Mouse (Mus musculus): ENCODE results near the gene Npat. TPM values are rescaled to one million over a fixed set of nuclear protein-coding genes. Genes with fewer than 3 reads are reported as not detected.

The Npat gene
- 17.2 and 21.2 TPM in 2 replicates for total RNA-seq (2023)

DNA sequence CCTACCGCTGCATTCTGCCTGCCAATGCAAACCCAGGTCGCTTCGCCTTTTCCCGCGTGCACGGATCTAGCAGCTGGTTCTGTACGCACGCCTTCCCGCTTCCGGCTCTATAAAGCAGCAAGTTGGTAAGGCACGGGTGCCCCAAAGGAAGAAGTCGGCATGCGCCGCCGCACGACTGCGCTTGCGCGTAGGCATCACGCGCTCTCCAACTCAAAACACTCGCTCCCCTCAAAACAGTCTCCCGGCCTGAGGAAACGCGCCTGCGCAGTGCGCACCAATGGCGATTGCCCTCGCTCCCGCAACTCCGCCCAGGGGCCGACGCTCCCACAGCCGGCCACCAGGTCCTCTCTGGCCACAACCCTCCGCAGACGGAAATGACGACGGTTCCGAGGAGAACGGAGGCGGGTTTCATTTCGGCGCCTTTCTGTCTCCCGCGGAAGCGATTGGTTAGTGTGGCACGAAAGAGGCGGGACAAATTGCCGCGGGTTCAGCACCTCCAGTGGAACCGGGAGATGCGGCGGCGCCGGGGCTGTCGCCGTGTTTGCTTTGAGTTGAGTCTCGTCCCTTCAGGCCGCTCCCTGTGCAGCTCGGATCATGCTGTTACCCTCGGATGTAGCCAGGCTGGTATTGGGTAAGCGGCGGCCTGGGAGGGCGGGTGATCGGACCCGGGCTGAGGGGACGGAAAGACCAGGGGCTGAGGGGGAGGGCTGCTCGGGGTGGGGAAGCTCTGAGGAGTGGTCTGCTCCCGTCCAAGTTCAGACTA is at the start of gene Npat, which contains the start of gene Atm:
TSS of gene Npat (plus strand) at position 490 of the 763 bp plus-strand sequence.
TSS of gene Atm (minus strand) at position 183 of the 763 bp plus-strand sequence.

DNA sequence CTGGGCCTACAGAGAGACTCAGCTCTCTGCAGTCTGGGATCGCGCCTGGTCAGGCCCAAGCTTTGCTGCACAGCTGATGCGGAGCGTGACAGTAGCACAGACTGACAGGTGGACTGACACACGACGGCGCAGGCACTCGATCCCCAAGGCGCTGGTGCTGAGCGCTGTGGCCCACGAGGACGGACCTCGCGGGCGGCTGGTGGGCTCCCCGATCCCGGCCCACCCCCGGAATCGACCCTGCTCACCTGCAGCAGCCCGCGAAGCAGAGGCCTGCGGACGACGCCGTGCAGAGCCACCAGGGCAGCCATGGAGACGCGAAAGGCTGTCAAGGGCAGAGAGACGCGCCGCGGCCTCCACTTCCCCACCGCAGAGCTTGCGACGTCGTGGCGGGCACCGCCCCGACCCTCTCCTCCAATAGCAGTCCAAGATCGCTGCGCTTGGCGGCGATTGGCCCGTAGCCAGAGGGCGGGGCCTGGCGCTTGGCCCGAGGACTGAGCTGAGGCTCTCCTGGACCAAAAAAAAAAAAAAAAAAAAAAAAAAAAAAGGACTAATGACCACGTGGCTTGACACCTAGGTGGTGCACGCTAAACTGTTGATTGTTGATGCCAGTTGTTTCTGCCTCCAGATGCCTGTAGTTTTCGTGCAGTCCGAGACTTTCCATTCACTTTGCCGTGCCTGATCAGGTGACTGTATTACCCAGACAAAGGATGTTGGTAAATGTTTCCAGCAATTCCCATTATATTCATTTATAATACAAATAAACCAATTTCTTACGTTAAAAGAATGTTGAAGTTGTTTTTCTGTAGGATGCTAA is 73.3 kb downstream of the Npat start, which contains the start of gene Acat1:
TSS of gene Acat1 (minus strand) at position 415 of the 814 bp plus-strand sequence.

Other genes starting within 250 kb of the Npat start
- gene Exph5, start 235.4 kb upstream of the Npat start, total RNA-seq (2023): not detected in 2 replicates
- gene Kdelc2, start 153.0 kb upstream of the Npat start, total RNA-seq (2023): 0.98 and 2.4 TPM in 2 replicates
- not detected in 2 replicates for gene 4930550C14Rik, start 134.7 kb upstream of the Npat start, total RNA-seq (2023)
- 6.9 and 7.3 TPM in 2 replicates for gene Atm, start 307 bp upstream of the Npat start, total RNA-seq (2023)
- 14.3 and 16.4 TPM in 2 replicates for gene Acat1, start 73.3 kb downstream of the Npat start, total RNA-seq (2023)
- gene Cul5, start 133.0 kb downstream of the Npat start, total RNA-seq (2023): 12.4 and 20.1 TPM in 2 replicates
- gene Rab39, start 169.2 kb downstream of the Npat start, total RNA-seq (2023): 0.34 and 0.44 TPM in 2 replicates
- not detected in 2 replicates for gene Slc35f2, start 234.5 kb downstream of the Npat start, total RNA-seq (2023)